Mouse (Mus musculus): ENCODE results near the gene Arhgef40. TPM values are rescaled to one million over a fixed set of nuclear protein-coding genes. Genes with fewer than 3 reads are reported as not detected.

The Arhgef40 gene
- total RNA-seq, 2 experiments from 2014 or later = 27.9 to 32.2 TPM

GRCm38 (mm10) chr14:51986153-51986505, 1.6 kb downstream of the Arhgef40 start:
- TF ChIP-seq CTCF (conservative IDR thresholded peaks at IDR 0.05) = no peak

GRCm38 (mm10) chr14:51987177-51987576, 2.7 kb downstream of the Arhgef40 start:
- Histone ChIP-seq H3K27ac (0 out of 2 replicates have a peak overlapping the region, but pooled peaks have one; percentile 90), H3K4me3 (no peak overlapping the region)
- no peak for TF ChIP-seq CTCF (conservative IDR thresholded peaks at IDR 0.05)
- DNase-seq (ENCODE audit: low spot score in 2 of 2) = no peak

More at GRCm38 (mm10) chr14:51986153-51986505, 1.6 kb downstream of the Arhgef40 start:
- peak overlapping the region; percentile 69 for H3K4me3 ChIP-seq
- DNase-seq (ENCODE audit: low spot score in 2 of 2) = no peak
- H3K27ac ChIP-seq = peak overlapping the region; percentile 90

DNA sequence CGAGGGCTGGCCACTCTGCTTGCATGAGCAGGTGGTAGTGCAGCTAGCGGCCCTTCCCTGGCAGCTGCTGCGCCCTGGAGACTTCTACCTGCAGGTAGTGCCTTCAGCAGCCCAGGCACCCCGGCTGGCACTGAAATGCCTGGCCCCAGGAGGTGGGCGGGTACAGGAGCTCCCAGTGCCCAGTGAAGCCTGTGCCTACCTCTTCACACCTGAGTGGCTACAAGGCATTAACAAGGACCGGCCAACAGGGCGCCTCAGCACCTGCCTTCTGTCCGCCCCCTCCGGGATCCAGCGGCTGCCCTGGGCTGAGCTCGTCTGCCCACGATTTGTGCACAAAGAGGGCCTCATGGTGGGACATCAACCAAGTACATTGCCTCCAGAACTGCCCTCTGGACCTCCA, 4.2 kb downstream of the Arhgef40 start:
- Histone ChIP-seq H3K4me3 (no peak overlapping the region), H3K27ac (peak overlapping the region; percentile 18; the same call in 1 of the 2 replicates)
- TF ChIP-seq CTCF (conservative IDR thresholded peaks at IDR 0.05) = no peak
- DNase-seq (ENCODE audit: low spot score in 2 of 2) = no peak

DNA sequence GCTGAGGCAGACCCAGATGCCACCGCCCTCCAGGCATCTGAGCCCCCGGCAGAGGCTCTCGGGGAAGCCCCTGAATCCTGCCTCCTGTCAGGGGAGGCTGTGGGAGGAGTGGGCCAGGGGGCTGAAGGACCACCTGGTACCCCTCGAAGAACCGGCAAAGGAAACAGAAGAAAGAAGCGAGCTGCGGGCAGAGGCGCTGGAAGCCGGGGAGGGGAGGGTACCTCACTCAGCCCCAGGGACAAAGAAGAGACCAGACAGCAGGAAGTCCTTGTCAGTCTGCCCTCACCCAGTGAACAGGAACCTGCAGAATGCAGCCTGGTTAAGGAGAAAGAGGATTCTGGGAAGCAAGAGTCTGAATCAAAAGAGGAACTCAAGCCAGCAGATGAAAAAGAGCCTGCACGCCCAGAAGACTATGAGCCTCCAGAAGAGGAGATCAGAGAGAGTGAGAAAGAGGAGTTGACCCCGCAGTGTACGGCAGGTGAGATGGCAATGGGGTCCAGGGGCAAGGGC, 5.0 kb downstream of the Arhgef40 start:
- H3K4me3 ChIP-seq = no peak overlapping the region
- no peak for DNase-seq (ENCODE audit: low spot score in 2 of 2)
- no peak for TF ChIP-seq CTCF (conservative IDR thresholded peaks at IDR 0.05)
- peak overlapping the region; percentile 18; the same call in 1 of the 2 replicates for H3K27ac ChIP-seq

- TF ChIP-seq CTCF (conservative IDR thresholded peaks at IDR 0.05) = no peak
- Histone ChIP-seq H3K4me3 (no peak overlapping the region), H3K27ac (no peak overlapping the region)
- DNase-seq (ENCODE audit: low spot score in 2 of 2) = no peak
Measured at GRCm38 (mm10) chr14:51994453-51994852, 9.9 kb downstream of the Arhgef40 start.

DNA sequence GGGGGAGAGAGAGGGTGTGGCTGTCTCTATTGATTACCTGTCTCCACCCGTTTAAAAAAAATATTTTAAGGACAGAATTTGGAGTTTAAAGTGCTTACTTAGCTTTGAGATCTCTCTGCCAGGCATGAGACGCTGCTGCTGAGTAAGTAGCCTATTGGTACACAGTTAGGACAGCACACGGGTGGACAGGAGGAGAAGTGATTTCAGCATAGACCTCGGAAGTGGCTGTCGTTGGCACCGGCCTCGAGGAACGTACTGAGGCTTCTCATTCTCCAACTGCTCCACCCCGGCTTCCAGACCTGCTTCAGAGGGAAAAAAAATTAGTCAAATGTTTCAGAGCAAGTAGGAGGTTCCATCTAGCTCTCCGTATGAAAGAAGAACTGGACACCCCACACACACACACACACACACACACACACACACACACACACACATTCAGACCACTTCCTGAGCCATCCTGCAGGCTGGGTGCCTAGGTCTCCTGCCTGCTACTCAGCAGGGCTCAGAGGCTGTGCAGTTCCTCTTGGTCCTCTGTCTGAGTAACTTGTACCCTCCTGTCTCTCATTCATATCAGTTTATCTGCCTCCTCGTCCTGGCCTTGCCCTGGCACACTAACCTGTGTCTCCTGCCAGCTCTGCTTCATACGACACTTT, 10.8 kb downstream of the Arhgef40 start:
- no peak for DNase-seq (ENCODE audit: low spot score in 2 of 2)
- no peak overlapping the region for H3K27ac ChIP-seq
- TF ChIP-seq CTCF (conservative IDR thresholded peaks at IDR 0.05) = no peak
- no peak overlapping the region for H3K4me3 ChIP-seq

- Histone ChIP-seq H3K4me3 (no peak overlapping the region), H3K27ac (no peak overlapping the region)
- TF ChIP-seq CTCF (conservative IDR thresholded peaks at IDR 0.05) = peak; percentile 80
- DNase-seq (ENCODE audit: low spot score in 2 of 2) = no peak
Measured at GRCm38 (mm10) chr14:51996231-51996841, 11.8 kb downstream of the Arhgef40 start.

DNA sequence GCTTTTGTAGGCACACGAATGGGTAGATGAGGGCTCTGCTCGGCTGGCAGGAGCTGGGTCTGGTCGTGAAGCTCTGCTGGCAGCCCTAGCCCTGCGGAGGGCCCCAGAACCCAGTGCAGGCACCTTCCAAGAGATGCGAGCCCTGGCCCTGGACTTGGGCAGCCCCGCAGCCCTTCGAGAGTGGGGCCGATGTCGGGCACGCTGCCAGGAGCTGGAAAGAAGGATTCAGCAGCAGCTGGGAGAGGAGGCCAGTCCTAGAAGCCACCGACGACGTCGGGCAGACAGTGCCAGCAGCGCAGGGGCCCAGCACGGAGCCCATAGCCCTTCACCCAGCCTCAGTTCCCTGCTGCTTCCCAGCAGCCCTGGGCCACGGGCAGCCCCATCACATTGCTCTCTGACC, 12.3 kb downstream of the Arhgef40 start:
- no peak for DNase-seq (ENCODE audit: low spot score in 2 of 2)
- Histone ChIP-seq H3K27ac (no peak overlapping the region), H3K4me3 (no peak overlapping the region)
- no peak for TF ChIP-seq CTCF (conservative IDR thresholded peaks at IDR 0.05)

DNA sequence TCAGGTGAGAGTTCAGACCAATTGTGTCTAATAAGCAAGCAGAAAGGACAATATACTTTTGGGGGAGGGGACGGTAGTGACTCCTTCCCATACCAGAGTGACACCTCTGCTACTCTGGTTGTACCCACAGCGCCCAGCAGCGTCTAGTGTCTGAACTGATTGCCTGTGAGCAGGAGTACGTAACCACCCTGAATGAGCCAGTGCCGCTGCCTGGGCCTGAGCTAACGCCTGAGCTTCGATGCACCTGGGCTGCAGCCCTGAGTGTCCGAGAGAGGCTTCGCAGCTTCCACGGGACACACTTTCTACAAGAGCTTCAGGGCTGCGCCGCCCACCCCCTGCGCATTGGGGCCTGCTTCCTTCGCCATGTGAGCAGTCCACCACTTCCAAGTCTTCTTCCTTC, 13.0 kb downstream of the Arhgef40 start:
- H3K4me3 ChIP-seq = no peak overlapping the region
- no peak for TF ChIP-seq CTCF (conservative IDR thresholded peaks at IDR 0.05)
- DNase-seq (ENCODE audit: low spot score in 2 of 2) = no peak
- H3K27ac ChIP-seq = no peak overlapping the region

- no peak for TF ChIP-seq CTCF (conservative IDR thresholded peaks at IDR 0.05)
- Histone ChIP-seq H3K4me3 (peak overlapping the region; percentile 62), H3K27ac (peak overlapping the region; percentile 93)
- DNase-seq (ENCODE audit: low spot score in 2 of 2) = peak; percentile 67 to 90
Measured at GRCm38 (mm10) chr14:52003981-52004495, 19.5 kb downstream of the Arhgef40 start.

GRCm38 (mm10) chr14:52005141-52005540, 20.6 kb downstream of the Arhgef40 start:
- DNase-seq (ENCODE audit: low spot score in 2 of 2) = no peak
- TF ChIP-seq CTCF (conservative IDR thresholded peaks at IDR 0.05) = no peak
- Histone ChIP-seq H3K27ac (peak overlapping the region; percentile 93), H3K4me3 (no peak overlapping the region)

GRCm38 (mm10) chr14:52005616-52006015, 21.1 kb downstream of the Arhgef40 start:
- no peak overlapping the region for H3K4me3 ChIP-seq
- no peak for TF ChIP-seq CTCF (conservative IDR thresholded peaks at IDR 0.05)
- DNase-seq (ENCODE audit: low spot score in 2 of 2) = no peak
- no peak overlapping the region for H3K27ac ChIP-seq

GRCm38 (mm10) chr14:52006241-52006640, 21.7 kb downstream of the Arhgef40 start:
- DNase-seq (ENCODE audit: low spot score in 2 of 2) = no peak
- Histone ChIP-seq H3K27ac (no peak overlapping the region), H3K4me3 (no peak overlapping the region)
- peak; percentile 69 for TF ChIP-seq CTCF (conservative IDR thresholded peaks at IDR 0.05)

Data from layer of hippocampus, adult 2 months (tissue).